Mouse (Mus musculus): Measurements from ENCODE around the gene Slc11a1.

- TF ChIP-seq POLR2A (IDR thresholded peaks at IDR 0.05; ENCODE audit: low read depth, low read length) (no peak), CTCF (IDR thresholded peaks at IDR 0.05; ENCODE audit: extremely low read depth, insufficient read length, insufficient replicate concordance, low read depth, low read length) (no peak)
Measured at GRCm38 (mm10) chr1:74376396-74376795, 1.4 kb downstream of the Slc11a1 start.
